Mouse (Mus musculus): ENCODE data around the gene Ptges2. TPM values are rescaled to one million over a fixed set of nuclear protein-coding genes. Genes with fewer than 3 reads are reported as not detected.

Ptges2 gene
- total and polyA plus RNA-seq, 3 experiments = 6.8 to 13.8 (median 11.5) TPM

GRCm38 (mm10) chr2:32439177-32439576 lies 43.5 kb downstream of the Ptges2 start:
- ATAC-seq (ENCODE audit: extremely low read depth, insufficient number of reproducible peaks, low FRiP score, poor library complexity, severe bottlenecking) = no peak
- Histone ChIP-seq H3K9me3 (replicated peaks) (no peaks in the 10 kb centered on the region), H3K27me3 (ENCODE audit: insufficient read depth, low read length) (no peaks in the 10 kb centered on the region), H3K36me3 (replicated peaks) (peaks cover 53% of the 10 kb centered on the region), H3K4me3 (ENCODE audit: low read depth, low read length) (no peak overlapping the region), H3K4me1 (ENCODE audit: insufficient read depth, low read depth, low read length) (peaks cover 3% of the 10 kb centered on the region; the same call in 1 of the 2 replicates)
- no peak for DNase-seq (ENCODE audit: low spot score)
- no peak for TF ChIP-seq TAL1 (conservative IDR thresholded peaks at IDR 0.05; ENCODE audit: low read depth, low read length)
- no peak for TF ChIP-seq GATA2 (IDR thresholded peaks at IDR 0.05; ENCODE audit: borderline replicate concordance, low read depth, low read length)
- no peak for TF ChIP-seq GATA1 (IDR thresholded peaks at IDR 0.05; ENCODE audit: borderline replicate concordance, low read length)
- TF ChIP-seq POLR2AphosphoS5 (IDR thresholded peaks at IDR 0.05; ENCODE audit: insufficient replicate concordance, low read depth, low read length) = no peak

- no peaks in the 10 kb centered on the region for H3K27me3 ChIP-seq (ENCODE audit: insufficient read depth, low read length)
- peaks cover 3% of the 10 kb centered on the region; the same call in 1 of the 2 replicates for H3K4me1 ChIP-seq (ENCODE audit: insufficient read depth, low read depth, low read length)
- DNase-seq (ENCODE audit: low spot score) (no peak), ATAC-seq (ENCODE audit: extremely low read depth, insufficient number of reproducible peaks, low FRiP score, poor library complexity, severe bottlenecking) (no peak)
- TF ChIP-seq GATA2 (IDR thresholded peaks at IDR 0.05; ENCODE audit: borderline replicate concordance, low read depth, low read length) = no peak
- TF ChIP-seq TAL1 (conservative IDR thresholded peaks at IDR 0.05; ENCODE audit: low read depth, low read length) = no peak
- TF ChIP-seq CTCF (IDR thresholded peaks at IDR 0.05; ENCODE audit: low read depth, low read length) = no peak
- TF ChIP-seq POLR2AphosphoS5 (IDR thresholded peaks at IDR 0.05; ENCODE audit: insufficient replicate concordance, low read depth, low read length) = no peak
- no peak for TF ChIP-seq GATA1 (IDR thresholded peaks at IDR 0.05; ENCODE audit: borderline replicate concordance, low read length)
- H3K9me3 ChIP-seq (replicated peaks) = no peaks in the 10 kb centered on the region
- H3K4me3 ChIP-seq (ENCODE audit: low read depth, low read length) = no peak overlapping the region
- H3K36me3 ChIP-seq (replicated peaks) = peaks cover 62% of the 10 kb centered on the region
These were observed 44.5 kb downstream of the Ptges2 start for GRCm38 (mm10) chr2:32440164-32440563.

GRCm38 (mm10) chr2:32440632-32441031 lies 44.9 kb downstream of the Ptges2 start:
- DNase-seq (ENCODE audit: low spot score) (no peak), ATAC-seq (ENCODE audit: extremely low read depth, insufficient number of reproducible peaks, low FRiP score, poor library complexity, severe bottlenecking) (no peak)
- TF ChIP-seq TAL1 (conservative IDR thresholded peaks at IDR 0.05; ENCODE audit: low read depth, low read length) = no peak
- TF ChIP-seq GATA1 (IDR thresholded peaks at IDR 0.05; ENCODE audit: borderline replicate concordance, low read length) = no peak
- TF ChIP-seq CTCF (IDR thresholded peaks at IDR 0.05; ENCODE audit: low read depth, low read length) = no peak
- no peak for TF ChIP-seq POLR2AphosphoS5 (IDR thresholded peaks at IDR 0.05; ENCODE audit: insufficient replicate concordance, low read depth, low read length)
- TF ChIP-seq GATA2 (IDR thresholded peaks at IDR 0.05; ENCODE audit: borderline replicate concordance, low read depth, low read length) = no peak
- peaks cover 66% of the 10 kb centered on the region for H3K36me3 ChIP-seq (replicated peaks)
- H3K9me3 ChIP-seq (replicated peaks) = no peaks in the 10 kb centered on the region
- H3K4me1 ChIP-seq (ENCODE audit: insufficient read depth, low read depth, low read length) = peaks cover 3% of the 10 kb centered on the region; the same call in 1 of the 2 replicates
- no peak overlapping the region for H3K4me3 ChIP-seq (ENCODE audit: low read depth, low read length)
- H3K27me3 ChIP-seq (ENCODE audit: insufficient read depth, low read length) = no peaks in the 10 kb centered on the region

- TF ChIP-seq POLR2AphosphoS5 (IDR thresholded peaks at IDR 0.05; ENCODE audit: insufficient replicate concordance, low read depth, low read length) = no peak
- H3K4me1 ChIP-seq (ENCODE audit: insufficient read depth, low read depth, low read length) = peaks cover 3% of the 10 kb centered on the region; the same call in 1 of the 2 replicates
- no peaks in the 10 kb centered on the region for H3K9me3 ChIP-seq (replicated peaks)
- no peaks in the 10 kb centered on the region for H3K27me3 ChIP-seq (ENCODE audit: insufficient read depth, low read length)
- H3K4me3 ChIP-seq (ENCODE audit: low read depth, low read length) = no peak overlapping the region
- no peak for DNase-seq (ENCODE audit: low spot score)
- no peak for ATAC-seq (ENCODE audit: extremely low read depth, insufficient number of reproducible peaks, low FRiP score, poor library complexity, severe bottlenecking)
- H3K36me3 ChIP-seq (replicated peaks) = peaks cover 69% of the 10 kb centered on the region
These were observed 45.9 kb downstream of the Ptges2 start for GRCm38 (mm10) chr2:32441550-32441949.

- ATAC-seq (ENCODE audit: extremely low read depth, insufficient number of reproducible peaks, low FRiP score, poor library complexity, severe bottlenecking) (no peak), DNase-seq (ENCODE audit: low spot score) (no peak)
- TF ChIP-seq GATA1 (IDR thresholded peaks at IDR 0.05; ENCODE audit: borderline replicate concordance, low read length) (no peak), CTCF (IDR thresholded peaks at IDR 0.05; ENCODE audit: low read depth, low read length) (no peak), GATA2 (IDR thresholded peaks at IDR 0.05; ENCODE audit: borderline replicate concordance, low read depth, low read length) (no peak), TAL1 (conservative IDR thresholded peaks at IDR 0.05; ENCODE audit: low read depth, low read length) (no peak)
- Histone ChIP-seq H3K27me3 (ENCODE audit: insufficient read depth, low read length) (no peaks in the 10 kb centered on the region), H3K36me3 (replicated peaks) (peaks cover 68% of the 10 kb centered on the region), H3K4me1 (ENCODE audit: insufficient read depth, low read depth, low read length) (peaks cover 28% of the 10 kb centered on the region), H3K9me3 (replicated peaks) (no peaks in the 10 kb centered on the region), H3K4me3 (ENCODE audit: low read depth, low read length) (no peak overlapping the region)
These were observed 49.8 kb downstream of the Ptges2 start for GRCm38 (mm10) chr2:32445535-32445934.

- Histone ChIP-seq H3K4me3 (ENCODE audit: low read depth, low read length) (no peak overlapping the region), H3K27me3 (ENCODE audit: insufficient read depth, low read length) (no peaks in the 10 kb centered on the region), H3K9me3 (replicated peaks) (no peaks in the 10 kb centered on the region), H3K36me3 (replicated peaks) (peaks cover 52% of the 10 kb centered on the region), H3K4me1 (ENCODE audit: insufficient read depth, low read depth, low read length) (peaks cover 38% of the 10 kb centered on the region)
- DNase-seq (ENCODE audit: low spot score) (no peak), ATAC-seq (ENCODE audit: extremely low read depth, insufficient number of reproducible peaks, low FRiP score, poor library complexity, severe bottlenecking) (no peak)
- TF ChIP-seq GATA2 (IDR thresholded peaks at IDR 0.05; ENCODE audit: borderline replicate concordance, low read depth, low read length) (no peak), TAL1 (conservative IDR thresholded peaks at IDR 0.05; ENCODE audit: low read depth, low read length) (no peak), CTCF (IDR thresholded peaks at IDR 0.05; ENCODE audit: low read depth, low read length) (no peak), POLR2AphosphoS5 (IDR thresholded peaks at IDR 0.05; ENCODE audit: insufficient replicate concordance, low read depth, low read length) (no peak), GATA1 (IDR thresholded peaks at IDR 0.05; ENCODE audit: borderline replicate concordance, low read length) (no peak)
These were observed 51.7 kb downstream of the Ptges2 start for GRCm38 (mm10) chr2:32447264-32447936.
